Mouse (Mus musculus) ovary, postnatal 14 days (tissue): ENCODE results near the gene Gm21943.
"Not testable (repeated sequence)": the region's sequence is repeated elsewhere in the genome, so short reads cannot be mapped to it uniquely, and the experiment has no call there.

Source experiments
- DNase-seq: peaks from one replicate; pipeline ENCODE4 v3.0.0; 2022; ENCODE audit warnings: low spot score

Gene Gm21943

DNA sequence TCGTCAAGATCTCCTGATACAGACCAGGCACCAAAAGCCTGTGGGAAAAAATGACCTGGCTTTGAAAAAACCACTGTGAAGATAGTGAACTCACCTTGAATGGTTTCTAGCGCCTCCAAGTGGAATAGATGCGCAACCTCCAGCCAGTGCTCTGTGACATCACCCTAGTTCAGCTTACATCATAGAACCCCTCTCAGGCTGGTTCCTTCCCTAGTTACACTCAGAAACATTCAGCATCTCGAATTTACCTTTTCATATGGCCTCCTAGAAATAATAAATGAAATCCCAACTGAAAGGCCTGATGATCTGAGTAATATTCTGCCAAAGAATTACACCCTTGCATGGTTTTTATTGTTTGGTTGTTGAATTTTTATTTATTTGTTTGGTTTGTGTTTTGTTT lies at the start of gene Gm21943:
Gene Gm21943 (minus strand): TSS at position 101 of the 400 bp plus-strand sequence.
- DNase-seq, result not testable (repeated sequence)
